Mouse (Mus musculus): Measurements from ENCODE around the gene Fblim1.
"Not testable (repeated sequence)": the region's sequence is repeated elsewhere in the genome, so short reads cannot be mapped to it uniquely, and the experiment has no call there.

Fblim1 gene

DNA sequence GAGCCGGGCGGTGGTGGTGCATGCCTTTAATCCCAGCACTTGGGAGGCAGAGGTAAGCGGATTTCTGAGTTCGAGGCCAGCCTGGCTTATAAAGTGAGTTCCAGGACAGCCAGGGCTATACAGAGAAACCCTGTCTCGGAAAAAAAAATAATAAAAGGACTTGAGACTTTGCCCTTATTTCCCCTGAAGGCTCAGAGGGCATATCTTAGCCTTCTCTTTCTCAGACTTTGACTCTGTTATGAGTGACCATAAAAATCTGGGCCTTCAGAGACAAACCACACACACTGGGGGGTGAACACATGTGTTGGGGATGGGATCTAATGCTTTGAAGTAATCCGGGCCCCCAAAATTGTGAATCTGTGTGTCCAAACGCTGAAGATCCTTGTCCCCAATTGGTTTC, 38.7 kb downstream of the Fblim1 start:
- DNase-seq (ENCODE audit: low spot score in 2 of 2) = not testable (repeated sequence)

DNA sequence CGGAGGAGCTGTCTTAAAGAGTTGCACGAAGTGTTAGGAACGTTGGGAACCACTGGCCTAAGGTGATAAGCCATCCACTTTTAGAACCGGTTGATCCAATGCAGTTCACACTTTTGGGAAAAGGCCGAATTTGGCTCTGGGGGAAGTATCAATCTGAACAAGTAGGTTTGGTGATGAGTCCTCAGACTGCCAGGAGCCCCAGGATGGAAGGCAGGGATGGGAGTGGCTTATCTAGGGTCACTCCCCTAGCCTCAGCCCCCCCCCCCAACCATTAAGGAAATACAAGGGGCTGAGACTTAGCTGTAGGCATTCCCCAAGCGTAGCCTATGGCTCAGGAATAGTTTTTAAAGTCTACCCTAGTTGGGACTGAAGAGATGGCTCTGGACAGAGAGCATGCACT, 39.7 kb downstream of the Fblim1 start:
- no peak for DNase-seq (ENCODE audit: low spot score in 2 of 2)

DNA sequence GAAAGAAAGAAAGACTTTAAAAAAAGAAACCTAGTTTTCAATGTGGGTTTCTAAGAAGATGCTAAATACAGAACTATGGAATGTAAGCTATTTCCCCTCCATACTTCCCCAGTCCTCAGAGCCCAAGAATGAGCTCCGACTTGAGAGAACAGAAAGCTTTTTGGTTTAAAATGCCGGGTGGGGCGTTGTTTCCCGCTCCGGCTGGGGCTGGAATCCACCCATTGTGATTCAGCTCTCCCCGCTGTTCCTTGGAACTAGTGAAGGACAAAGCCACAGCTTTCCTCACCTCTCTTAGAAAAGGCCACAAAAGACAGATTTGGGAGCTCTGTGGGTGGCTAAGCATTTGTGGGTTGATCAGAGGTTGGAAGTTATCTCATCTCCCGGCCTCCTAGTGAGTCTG, 40.6 kb downstream of the Fblim1 start:
- DNase-seq (ENCODE audit: low spot score in 2 of 2) = no peak

DNA sequence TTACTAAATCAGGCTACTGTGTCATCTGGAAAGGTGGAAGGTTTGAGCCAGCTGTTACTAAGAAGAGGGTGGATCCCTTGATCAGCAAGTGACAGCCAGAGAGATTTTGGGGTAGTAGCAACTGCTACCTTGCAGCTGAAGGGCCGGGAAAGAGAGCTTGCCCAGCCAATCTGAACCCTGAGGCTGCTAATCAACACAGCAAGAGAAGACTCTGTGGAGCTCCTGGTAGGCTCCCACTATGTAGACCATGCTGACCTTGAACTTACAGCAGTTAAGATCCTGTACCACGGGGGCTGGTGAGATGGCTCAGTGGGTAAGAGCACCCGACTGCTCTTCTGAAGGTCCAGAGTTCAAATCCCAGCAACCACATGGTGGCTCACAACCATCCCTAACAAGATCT, 41.2 kb downstream of the Fblim1 start:
- DNase-seq (ENCODE audit: low spot score in 2 of 2) = no peak

DNA sequence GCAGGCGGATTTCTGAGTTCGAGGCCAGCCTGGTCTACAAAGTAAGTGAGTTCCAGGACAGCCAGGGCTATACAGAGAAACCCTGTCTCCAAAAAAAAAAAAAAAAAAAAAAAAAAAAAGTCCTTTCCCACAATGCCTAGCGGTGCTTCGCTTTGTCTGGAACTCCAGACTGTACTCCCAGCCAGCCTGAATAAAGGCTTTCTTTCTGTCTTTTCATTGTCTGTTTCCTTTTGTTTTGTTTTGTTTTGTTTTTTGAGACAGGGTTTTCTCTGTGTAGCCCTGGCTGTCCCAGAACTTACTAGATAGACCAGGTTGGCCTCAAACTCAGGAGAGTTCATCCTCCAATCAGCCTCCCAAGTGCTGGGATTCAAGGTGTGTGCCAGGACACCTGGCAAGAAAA, 41.7 kb downstream of the Fblim1 start:
- no peak for DNase-seq (ENCODE audit: low spot score in 2 of 2)

DNA sequence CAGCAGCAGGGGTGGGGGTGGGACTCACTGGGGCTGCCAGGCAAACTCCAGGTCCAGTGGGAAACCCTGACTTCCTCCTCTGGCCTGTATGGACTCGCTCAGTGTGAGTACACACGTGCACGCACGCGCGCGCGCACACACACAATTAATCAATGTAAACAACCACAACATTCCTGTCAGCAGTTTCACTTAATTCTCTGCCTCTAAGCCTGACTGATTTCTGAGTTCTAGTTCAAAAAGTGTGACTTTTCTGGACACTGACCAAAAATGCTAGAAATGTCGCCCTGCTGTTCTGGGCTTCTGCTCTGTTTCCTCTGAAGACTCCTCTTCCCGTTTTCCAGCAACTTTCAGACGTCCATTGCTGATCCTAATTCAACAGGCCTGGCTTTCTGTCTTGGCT, 43.6 kb downstream of the Fblim1 start:
- no peak for DNase-seq (ENCODE audit: low spot score in 2 of 2)

DNA sequence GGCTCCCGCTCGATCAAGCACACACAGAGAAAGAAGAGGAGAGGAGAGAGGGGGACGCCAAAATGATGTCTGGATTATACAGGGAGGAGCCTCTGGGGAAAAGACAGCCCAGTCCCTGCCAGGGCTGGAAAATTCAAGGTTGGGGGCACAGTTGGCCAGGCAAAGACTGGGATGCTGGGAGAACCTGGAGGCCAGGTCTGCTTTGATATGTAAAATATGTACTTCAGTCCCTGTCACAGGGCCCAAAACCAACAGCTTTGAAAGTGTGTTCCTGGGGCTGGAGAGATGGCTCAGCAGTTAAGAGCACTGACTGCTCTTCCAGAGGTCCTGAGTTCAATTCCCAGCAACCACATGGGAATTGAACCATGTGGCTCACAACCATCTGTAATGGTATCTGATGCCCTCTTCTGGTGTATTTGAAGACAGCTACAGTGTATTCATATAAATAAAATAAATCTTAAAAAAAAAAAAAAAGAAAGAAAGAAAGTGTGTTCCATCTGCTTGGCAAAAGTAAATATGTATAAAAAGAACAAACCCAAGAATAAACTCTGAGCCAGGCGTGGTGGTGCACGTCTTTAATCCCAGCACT, 44.5 kb downstream of the Fblim1 start:
- DNase-seq (ENCODE audit: low spot score in 2 of 2) = not testable (repeated sequence)

DNA sequence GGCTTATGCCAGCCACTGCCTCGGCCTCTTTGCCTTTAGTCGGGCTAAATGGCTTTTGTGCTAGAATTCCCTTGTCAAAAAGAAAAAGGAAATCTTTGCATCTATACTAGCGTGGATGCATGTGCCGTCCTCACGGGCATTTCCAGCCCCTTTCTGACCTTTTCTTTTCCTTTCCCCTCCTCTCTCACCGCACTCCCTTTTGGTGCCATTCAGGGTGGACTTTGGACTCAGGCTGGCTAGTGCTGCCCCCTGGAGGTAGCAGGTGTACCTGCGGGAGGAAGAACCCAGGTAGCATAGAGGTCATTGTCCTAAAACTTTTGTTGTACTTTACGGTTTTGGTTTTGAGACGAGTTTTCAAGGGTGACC, 46.0 kb downstream of the Fblim1 start:
- DNase-seq (ENCODE audit: low spot score in 2 of 2) = peak; percentile 75 to 79

DNA sequence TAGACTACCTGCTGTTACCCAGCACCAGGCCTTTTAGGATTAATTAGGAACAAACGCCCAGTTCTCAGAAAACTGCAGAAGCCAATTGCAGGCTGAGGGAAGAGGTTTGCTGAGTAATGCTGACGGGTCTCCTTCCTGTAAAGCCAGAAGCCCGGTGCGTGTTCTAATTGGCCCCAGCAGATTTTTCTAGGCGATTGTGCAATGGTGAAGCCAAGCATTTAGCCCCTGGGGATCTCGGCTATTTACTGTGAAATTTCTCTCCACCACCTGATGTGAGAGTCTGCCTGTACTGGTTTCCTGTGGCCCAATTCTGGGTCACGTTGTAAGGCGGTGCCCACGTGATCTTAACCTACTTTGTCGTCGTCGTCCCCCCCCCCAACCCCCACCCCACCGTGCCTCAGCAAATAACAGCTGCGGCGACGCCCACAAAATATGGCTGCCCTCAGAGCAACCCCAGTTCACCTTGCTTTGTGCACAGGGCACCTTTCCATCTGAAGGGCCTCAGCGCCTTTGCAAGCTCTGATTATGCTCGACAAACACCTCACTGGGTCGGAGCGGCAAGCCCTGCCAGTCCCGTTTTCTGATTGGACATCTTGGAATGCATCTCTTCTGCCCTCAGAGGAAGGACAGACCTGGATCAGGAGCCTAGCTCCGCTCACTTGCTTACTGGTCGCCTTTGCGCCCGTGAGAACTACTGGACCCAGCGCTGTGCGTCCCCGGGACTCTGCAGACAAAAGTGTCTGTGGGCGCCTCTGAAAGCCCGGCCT, 46.6 kb downstream of the Fblim1 start:
- peak; percentile 62 to 74 for DNase-seq (ENCODE audit: low spot score in 2 of 2)

DNA sequence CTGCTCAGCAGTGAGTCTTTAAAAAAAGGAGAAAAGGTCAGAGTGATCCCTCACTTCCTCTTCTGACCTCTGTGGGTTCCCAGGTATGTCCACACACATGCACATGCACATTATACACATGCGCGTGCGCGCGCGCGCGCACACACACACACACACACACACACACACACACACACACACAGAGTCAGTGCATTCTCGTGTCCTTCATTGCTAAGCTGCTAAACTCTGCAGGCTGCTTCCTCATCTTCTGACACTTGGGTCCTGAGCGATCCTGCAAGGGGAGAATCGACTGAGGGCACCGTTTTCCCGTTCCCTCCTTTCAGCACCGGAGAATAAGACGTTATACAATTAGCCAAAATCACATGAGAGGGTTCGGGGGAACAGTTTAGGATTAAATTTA, 47.2 kb downstream of the Fblim1 start:
- no peak for DNase-seq (ENCODE audit: low spot score in 2 of 2)

DNA sequence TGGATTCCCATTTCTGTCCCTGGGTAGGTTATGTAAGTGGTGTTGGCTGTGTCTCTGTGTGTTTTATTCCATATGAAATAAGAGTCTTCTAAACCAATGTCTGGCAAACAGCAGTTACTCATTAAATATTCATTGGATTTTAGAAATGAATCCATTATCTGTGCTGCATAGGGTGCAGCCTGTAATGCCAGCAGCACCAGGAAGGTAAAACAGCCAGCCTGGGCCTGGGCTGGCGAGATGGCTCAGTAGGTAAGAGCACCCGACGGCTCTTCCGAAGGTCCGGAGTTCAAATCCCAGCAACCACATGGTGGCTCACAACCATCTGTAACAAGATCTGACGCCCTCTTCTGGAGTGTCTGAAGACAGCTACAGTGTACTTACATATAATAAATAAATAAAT, 49.7 kb downstream of the Fblim1 start:
- not testable (repeated sequence) for DNase-seq (ENCODE audit: low spot score in 2 of 2)

DNA sequence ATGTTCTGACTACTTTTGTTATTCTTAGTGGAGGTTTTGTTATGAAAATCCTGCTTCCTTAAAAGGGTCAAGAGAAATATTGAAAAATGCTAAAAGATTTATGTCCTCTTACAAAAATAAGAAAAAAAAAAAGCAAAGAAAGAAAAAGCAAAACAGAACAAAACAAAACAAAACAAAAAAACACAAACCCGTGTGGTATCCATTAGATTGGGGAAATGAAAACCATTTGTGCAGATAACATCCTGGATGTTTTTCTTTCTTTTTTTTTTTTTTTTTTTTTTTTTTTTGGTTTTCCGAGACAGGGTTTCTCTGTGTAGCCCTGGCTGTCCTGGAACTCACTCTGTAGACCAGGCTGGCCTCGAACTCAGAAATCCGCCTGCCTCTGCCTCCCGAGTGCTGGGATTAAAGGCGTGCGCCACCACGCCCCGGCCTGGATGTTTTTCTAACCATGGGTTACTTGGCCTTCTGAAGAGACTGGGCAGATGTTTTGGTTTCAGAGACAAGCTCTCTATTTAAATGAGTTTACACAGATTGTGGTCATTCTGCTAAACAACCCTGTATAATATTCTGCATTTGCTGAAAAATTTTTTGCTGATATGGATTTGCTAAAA, 51.5 kb downstream of the Fblim1 start:
- not testable (repeated sequence) for DNase-seq (ENCODE audit: low spot score in 2 of 2)

DNA sequence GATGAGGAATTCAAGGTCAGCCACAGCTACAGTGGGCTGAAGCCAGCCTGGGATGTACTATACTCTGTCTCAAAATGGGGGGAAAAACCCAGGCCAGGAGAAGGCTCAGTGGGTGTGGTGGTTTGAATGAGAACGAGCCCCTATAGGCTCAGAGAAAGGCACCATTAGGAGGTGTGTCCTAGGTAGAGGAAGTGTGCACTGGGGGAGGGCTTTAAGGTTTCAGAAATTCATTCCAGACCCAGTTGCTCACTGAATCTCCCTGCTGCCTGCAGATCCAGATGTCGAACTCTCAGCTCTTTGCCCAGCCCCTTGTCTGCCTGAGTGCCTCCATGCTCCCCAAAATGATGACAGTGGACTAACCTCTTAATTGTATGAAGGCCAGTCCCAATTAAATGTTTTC, 53.4 kb downstream of the Fblim1 start:
- DNase-seq (ENCODE audit: low spot score in 2 of 2) = no peak

DNA sequence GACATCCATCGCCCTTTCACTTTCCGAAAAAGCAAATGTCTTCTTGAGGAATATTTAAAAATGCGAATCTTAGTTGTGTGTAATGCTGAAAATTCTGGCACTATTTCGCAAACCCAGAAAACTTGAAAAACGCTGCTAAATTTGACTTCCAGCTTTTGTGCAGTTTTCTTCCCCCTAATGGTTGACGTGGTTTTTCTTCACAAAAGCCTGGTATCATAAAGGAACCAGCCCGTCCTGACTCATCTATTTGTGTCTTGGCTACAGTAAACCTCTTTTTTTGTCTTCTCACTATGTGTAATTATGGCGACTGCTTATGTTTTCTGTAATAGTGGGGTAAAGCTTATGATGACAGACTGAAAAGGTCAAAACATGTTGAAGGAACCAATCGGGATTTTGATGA, 58.6 kb downstream of the Fblim1 start:
- no peak for DNase-seq (ENCODE audit: low spot score in 2 of 2)

DNA sequence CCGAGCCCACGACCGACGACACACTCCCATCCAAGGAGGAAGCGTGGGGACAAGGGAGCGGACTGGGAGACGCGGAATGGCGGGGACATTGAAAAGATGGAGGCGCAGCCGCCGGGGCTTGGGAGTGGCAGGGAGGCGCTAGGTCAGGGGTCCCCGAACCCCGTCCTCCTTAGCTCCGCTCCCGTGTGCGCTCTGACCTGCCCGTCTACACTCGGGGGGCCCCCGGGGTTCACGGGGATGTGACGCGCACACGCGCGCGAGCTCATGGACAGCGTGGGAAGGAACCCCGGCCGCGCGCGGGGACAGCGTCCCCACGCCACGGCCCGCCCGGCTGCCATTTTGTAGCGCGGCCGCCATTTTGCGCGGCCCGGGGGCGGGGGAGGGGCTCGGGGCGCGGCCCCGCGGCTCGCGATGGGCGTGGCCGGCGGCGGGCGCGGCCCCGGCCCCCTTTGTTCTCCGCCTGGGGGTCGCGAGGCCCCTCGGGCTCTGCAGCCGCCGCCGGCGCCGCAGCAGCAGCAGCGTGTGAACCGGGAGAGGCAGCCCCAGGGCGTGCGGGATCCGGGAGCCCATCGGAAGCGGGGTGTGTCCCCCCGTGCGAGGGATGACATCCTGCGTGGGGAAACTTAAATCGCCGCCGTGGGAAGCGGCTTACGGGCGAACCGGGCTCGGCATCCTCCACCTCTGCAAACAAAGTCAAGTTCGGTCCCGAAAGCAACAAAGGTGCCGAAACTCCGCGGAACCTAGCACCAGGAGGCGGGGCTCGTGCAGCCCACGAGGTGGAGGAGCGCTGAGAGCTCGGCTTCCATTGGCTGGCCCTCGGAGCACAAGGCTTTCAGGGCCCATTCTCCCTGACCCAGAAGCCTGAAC, 59.3 kb downstream of the Fblim1 start:
- peak; percentile 83 to 87 for DNase-seq (ENCODE audit: low spot score in 2 of 2)

DNA sequence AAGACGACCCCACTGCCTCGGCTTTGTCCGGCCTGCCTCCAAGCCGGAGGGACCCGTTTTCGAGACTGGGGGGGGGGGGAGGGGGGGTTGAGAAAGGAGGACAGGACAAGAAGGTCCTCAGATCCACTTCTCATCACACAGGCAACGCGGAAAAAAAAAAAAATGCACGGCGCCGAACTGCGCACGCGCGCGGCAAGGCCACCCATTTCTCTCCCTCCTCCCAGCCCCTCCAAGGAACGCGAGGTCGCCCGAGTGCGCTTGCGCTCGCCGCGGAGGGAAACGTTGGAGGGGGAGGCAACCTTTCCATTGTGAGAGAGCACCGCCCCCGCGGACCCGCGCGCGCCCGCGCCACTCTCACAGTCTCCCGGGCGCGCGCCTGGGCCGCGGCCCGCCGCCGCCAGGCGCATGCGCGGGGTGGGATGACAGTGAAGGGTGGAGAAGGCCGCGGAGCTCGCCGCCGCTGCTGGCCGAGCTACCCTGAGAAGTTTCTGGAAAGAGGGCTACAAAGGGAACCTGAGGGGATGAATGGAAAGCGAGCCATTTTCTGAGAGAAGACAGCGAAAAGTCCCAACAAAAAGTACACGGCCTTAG, 60.1 kb downstream of the Fblim1 start:
- DNase-seq (ENCODE audit: low spot score in 2 of 2) = peak; percentile 99 to 100

DNA sequence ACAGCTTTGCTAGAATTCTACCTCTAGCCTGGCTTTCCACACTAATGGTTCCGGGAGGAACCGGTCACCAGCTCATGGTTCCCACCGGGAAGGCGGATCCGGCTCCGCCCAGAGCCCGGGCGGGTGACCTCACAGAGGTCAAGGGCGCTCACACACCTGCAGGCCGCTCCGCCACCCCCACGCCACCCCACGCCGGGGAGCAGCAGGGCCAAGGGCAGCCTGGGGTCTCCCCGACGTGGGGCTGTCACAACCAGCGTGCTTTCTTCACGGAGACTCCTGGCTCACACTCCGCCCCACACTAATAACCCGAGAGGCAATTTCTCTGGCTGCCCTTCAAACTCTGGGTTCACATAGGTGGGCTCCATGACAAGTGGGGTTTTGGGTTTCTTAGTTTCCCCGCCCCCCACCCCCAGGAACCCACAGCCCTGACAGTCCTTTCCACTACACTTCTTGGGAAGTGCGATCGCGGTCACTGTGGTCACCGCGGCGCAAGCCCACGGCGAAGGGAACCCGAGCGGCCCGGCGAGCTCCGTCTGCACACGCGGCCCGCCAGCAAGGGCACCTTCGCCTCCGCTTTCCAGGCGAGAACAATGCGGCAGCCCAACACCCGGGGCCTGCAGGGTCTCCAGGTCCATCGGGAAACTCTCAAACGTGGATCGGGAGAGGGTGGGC, 60.7 kb downstream of the Fblim1 start:
- DNase-seq (ENCODE audit: low spot score in 2 of 2) = peak; percentile 46 to 57

DNA sequence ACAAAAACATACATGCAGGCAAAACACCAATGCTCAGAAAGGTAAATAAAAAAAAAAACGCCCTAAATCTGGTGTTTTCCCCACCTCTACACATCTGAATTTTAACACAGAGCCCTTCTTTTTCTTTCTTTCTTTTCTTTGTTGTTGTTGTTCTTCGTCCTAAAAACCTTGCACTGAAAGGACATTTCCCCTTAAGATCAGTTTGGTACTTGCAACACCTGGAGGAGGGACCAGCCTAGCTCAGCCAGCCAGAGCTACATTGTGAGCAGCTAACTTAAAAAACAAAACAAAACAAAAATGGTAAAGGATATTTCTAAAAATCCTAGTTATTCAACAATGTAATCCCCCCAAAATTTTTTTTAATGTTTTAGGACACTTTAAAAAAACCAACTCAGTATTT, 61.4 kb downstream of the Fblim1 start:
- DNase-seq (ENCODE audit: low spot score in 2 of 2) = no peak

DNA sequence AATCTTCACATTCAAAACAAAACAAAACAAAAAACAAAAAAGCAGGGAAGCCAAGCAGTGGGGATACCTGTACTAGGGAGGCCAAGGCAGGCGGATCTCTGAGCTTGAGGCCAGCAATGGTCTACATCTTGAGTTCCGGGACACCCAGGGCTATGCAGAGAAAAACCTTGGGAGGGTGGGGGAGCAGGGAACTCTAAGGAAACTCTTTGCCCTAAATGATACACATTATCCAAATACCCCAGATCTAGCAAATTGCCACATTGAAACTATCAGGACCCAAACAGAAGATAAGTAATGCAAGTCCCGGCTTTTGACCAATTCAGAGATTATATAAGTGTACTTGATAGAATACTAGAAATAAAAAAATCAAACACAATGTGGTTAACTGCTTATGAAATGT, 62.3 kb downstream of the Fblim1 start:
- DNase-seq (ENCODE audit: low spot score in 2 of 2) = no peak

DNA sequence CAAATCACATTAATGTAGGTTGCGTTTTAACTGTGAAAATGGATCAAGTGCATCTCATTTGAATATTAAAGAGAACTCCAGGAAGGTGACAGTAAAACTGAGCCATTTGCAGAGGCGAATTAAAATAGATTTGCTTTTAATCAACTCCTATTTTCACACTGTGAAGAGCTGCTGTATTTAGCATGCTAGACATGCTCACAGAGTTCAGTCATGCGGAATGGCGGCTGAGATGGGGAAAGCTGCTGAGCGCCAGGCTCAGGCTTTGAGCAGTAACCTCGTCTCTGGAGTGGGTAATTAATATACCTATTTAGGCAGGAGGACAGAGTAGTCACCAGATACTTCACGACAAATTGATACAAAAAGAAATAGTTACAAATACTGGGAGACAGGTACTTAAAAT, 64.0 kb downstream of the Fblim1 start:
- DNase-seq (ENCODE audit: low spot score in 2 of 2) = peak in 1 of 2 experiments; percentile 24

DNA sequence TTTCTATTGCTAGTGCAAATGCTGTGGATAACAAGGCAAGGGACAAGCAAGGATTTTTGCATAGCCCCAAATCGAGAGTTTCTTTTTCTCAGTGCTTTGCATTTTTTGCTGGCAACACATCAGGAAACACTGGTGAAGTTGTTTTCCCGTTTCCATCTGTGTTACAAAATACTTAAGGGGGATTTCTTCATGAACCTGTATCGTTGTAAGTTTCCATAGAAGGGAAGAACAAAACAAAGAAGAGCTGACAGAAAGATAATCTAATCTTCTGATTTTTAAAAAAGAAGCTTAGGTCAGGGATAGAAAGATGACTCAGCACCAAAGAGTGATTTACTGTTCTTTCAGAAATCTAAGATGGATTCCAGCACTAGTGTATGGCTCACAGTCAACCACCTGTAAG, 65.1 kb downstream of the Fblim1 start:
- no peak for DNase-seq (ENCODE audit: low spot score in 2 of 2)

Data from frontal cortex, postnatal 36 days (tissue).